Mouse (Mus musculus) erythroblast, embryonic 14.5 days (primary cell): ENCODE data around the gene Pld5. TPM values are rescaled to one million over a fixed set of nuclear protein-coding genes. Genes with fewer than 3 reads are reported as not detected.

Experiments
- H3K27me3 ChIP-seq: 2 replicates; pipeline ENCODE4 v1.6.1; 2012; ENCODE audit warnings: inconsistent platforms; ENCODE audit not compliant: control insufficient read depth
- H3K36me3 ChIP-seq: 2 replicates; pipeline ENCODE4 v1.6.1; 2012; ENCODE audit warnings: mild to moderate bottlenecking, inconsistent platforms; ENCODE audit not compliant: control insufficient read depth
- H3K4me1 ChIP-seq: 2 replicates; pipeline ENCODE4 v1.6.1; 2012; ENCODE audit warnings: inconsistent platforms; ENCODE audit not compliant: control insufficient read depth
- H3K4me3 ChIP-seq: replicated peaks from 2 replicates; pipeline ENCODE3; 2012; ENCODE audit warnings: moderate library complexity, mild to moderate bottlenecking, inconsistent platforms
- H3K9me3 ChIP-seq: 2 replicates; pipeline ENCODE4 v1.6.1; 2012; ENCODE audit warnings: low read length, inconsistent platforms, mixed read lengths; ENCODE audit not compliant: control insufficient read depth
- GATA1 ChIP-seq: IDR thresholded peaks from 2 replicates; pipeline ENCODE4 v1.6.1; 2012; ENCODE audit warnings: low read length, inconsistent platforms, mixed read lengths
- TAL1 ChIP-seq: IDR thresholded peaks from 3 replicates; pipeline ENCODE4 v1.6.1; 2012; ENCODE audit warnings: low read length, inconsistent platforms, mixed read lengths
- polyA plus RNA-seq: library from polyadenylated mRNA; stranded (reverse); fragments of >175 nt; gene quantifications from 2 replicates; pipeline ENCODE4 v1.2.3, GENCODE M21; 2012

The Pld5 gene
- polyA plus RNA-seq, 1 experiment, result not detected

- Histone ChIP-seq H3K27me3 (no peaks in the 10 kb centered on the region), H3K36me3 (no peaks in the 10 kb centered on the region)
Measured at GRCm38 (mm10) chr1:176223196-176223595, 51.9 kb downstream of the Pld5 start.

GRCm38 (mm10) chr1:176218217-176218616, 56.9 kb downstream of the Pld5 start:
- H3K4me1 ChIP-seq, result no peaks in the 10 kb centered on the region
- TF ChIP-seq TAL1, result no peak
- no peak for TF ChIP-seq GATA1
- no peak overlapping the region for H3K4me3 ChIP-seq
- H3K27me3 ChIP-seq, result no peaks in the 10 kb centered on the region
- H3K9me3 ChIP-seq, result peaks cover 11% of the 10 kb centered on the region; the same call in 1 of the 2 replicates
- H3K36me3 ChIP-seq, result no peaks in the 10 kb centered on the region

More at GRCm38 (mm10) chr1:176223196-176223595, 51.9 kb downstream of the Pld5 start:
- no peaks in the 10 kb centered on the region for H3K4me1 ChIP-seq
- no peak overlapping the region for H3K4me3 ChIP-seq
- peaks cover 2% of the 10 kb centered on the region; the same call in 1 of the 2 replicates for H3K9me3 ChIP-seq
- TF ChIP-seq GATA1, result no peak
- no peak for TF ChIP-seq TAL1

- no peak overlapping the region for H3K4me3 ChIP-seq
- no peaks in the 10 kb centered on the region for H3K27me3 ChIP-seq
- H3K9me3 ChIP-seq, result peaks cover 11% of the 10 kb centered on the region; the same call in 1 of the 2 replicates
- H3K4me1 ChIP-seq, result no peaks in the 10 kb centered on the region
- no peaks in the 10 kb centered on the region for H3K36me3 ChIP-seq
- no peak for TF ChIP-seq GATA1
- TF ChIP-seq TAL1, result no peak
Measured at GRCm38 (mm10) chr1:176213645-176214221, 61.4 kb downstream of the Pld5 start.

DNA sequence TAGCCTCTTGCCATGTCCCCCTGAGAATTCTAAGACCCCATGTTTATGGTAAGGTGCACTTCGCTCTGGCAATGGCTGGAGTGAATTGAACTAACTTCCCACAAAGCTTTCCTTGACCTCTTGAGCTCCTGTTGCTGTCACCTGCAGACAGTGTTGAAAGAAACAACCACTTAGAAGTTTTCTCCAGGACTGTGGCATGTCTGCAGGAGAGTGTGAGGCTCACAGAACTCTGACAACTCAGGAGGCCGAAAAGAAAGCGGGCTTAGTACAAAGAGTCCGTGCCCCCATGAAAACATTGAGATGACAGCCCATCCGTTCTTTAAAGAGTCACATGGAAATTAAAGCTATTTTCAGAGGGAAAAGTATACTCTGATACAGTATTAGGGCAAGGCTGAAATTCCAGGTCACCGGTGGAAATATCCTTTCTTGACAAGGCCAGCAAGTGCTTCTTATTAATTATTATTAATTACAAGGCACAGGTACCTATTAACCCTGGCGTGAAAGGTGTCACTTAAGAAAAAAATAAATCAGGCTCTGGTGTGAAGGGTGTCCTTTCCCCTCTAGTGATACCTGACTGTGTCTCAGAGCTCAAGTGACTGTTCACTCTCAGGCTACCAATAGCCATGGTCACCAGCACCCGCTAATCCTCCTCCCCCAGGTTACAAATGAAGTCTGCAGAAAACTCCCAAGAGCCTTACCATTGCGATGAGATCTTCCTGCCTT, 62.0 kb downstream of the Pld5 start:
- Histone ChIP-seq H3K4me3 (no peak overlapping the region), H3K9me3 (peaks cover 7% of the 10 kb centered on the region; the same call in 1 of the 2 replicates), H3K4me1 (no peaks in the 10 kb centered on the region), H3K36me3 (no peaks in the 10 kb centered on the region), H3K27me3 (no peaks in the 10 kb centered on the region)
- TF ChIP-seq GATA1, result no peak
- TF ChIP-seq TAL1, result no peak

- no peak overlapping the region for H3K4me3 ChIP-seq
- H3K36me3 ChIP-seq, result no peaks in the 10 kb centered on the region
- peaks cover 7% of the 10 kb centered on the region; the same call in 1 of the 2 replicates for H3K9me3 ChIP-seq
- H3K4me1 ChIP-seq, result no peaks in the 10 kb centered on the region
- H3K27me3 ChIP-seq, result no peaks in the 10 kb centered on the region
- no peak for TF ChIP-seq TAL1
Measured at GRCm38 (mm10) chr1:176210803-176211202, 64.3 kb downstream of the Pld5 start.

DNA sequence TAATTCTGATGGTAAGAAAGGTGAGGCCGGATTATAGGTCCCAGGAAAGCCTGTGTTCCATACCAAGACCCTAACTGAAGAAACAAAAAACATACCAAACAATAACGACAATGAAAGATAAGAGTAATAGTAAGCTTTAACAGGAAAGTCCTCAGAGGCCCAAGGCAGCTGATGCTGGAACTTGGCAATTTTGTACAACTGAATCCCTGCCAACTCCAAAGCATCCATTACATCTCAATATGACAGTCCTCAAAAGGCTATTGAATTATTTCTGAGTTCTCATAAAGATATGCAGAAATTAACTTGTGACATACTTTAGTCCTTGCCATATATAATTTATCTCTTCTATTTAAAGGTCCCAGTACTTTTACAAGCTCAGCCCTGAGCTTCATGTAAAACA, 67.1 kb downstream of the Pld5 start:
- TF ChIP-seq GATA1 (no peak), TAL1 (no peak)
- H3K27me3 ChIP-seq, result no peaks in the 10 kb centered on the region
- H3K36me3 ChIP-seq, result no peaks in the 10 kb centered on the region
- no peak overlapping the region for H3K4me3 ChIP-seq
- no peaks in the 10 kb centered on the region for H3K4me1 ChIP-seq
- peaks cover 2% of the 10 kb centered on the region; the same call in 1 of the 2 replicates for H3K9me3 ChIP-seq

- Histone ChIP-seq H3K9me3 (peaks cover 2% of the 10 kb centered on the region; the same call in 1 of the 2 replicates), H3K4me3 (no peak overlapping the region), H3K27me3 (no peaks in the 10 kb centered on the region), H3K4me1 (no peaks in the 10 kb centered on the region), H3K36me3 (no peaks in the 10 kb centered on the region)
- TF ChIP-seq TAL1, result no peak
- TF ChIP-seq GATA1, result no peak
Measured at GRCm38 (mm10) chr1:176202360-176202759, 72.8 kb downstream of the Pld5 start.

- Histone ChIP-seq H3K36me3 (no peaks in the 10 kb centered on the region), H3K27me3 (no peaks in the 10 kb centered on the region), H3K4me1 (no peaks in the 10 kb centered on the region), H3K9me3 (peaks cover 10% of the 10 kb centered on the region), H3K4me3 (no peak overlapping the region)
- TF ChIP-seq GATA1, result no peak
- TF ChIP-seq TAL1, result no peak
Measured at GRCm38 (mm10) chr1:176197036-176197766, 77.9 kb downstream of the Pld5 start.

- no peak for TF ChIP-seq TAL1
- TF ChIP-seq GATA1, result no peak
- H3K9me3 ChIP-seq, result peaks cover 10% of the 10 kb centered on the region
- no peaks in the 10 kb centered on the region for H3K27me3 ChIP-seq
- no peaks in the 10 kb centered on the region for H3K4me1 ChIP-seq
- H3K36me3 ChIP-seq, result no peaks in the 10 kb centered on the region
- no peak overlapping the region for H3K4me3 ChIP-seq
Measured at GRCm38 (mm10) chr1:176196341-176196740, 78.8 kb downstream of the Pld5 start.
